Mouse (Mus musculus): ENCODE measurements around the gene Gm45716. TPM values are rescaled to one million over a fixed set of nuclear protein-coding genes. Genes with fewer than 3 reads are reported as not detected.

Gene Gm45716
- total RNA-seq (2021): 1 to 10 TPM; 2.6 to 5.3 TPM
- long read RNA-seq, experiment 1, partial matches to known transcripts: 9 of 9 reads
- long read RNA-seq, experiment 1, other reads (novel, unspliced or antisense): 0 of 9 reads
- long read RNA-seq, experiment 2, partial matches to known transcripts: 8 of 8 reads
- long read RNA-seq, experiment 2, other reads (novel, unspliced or antisense): 0 of 8 reads

DNA sequence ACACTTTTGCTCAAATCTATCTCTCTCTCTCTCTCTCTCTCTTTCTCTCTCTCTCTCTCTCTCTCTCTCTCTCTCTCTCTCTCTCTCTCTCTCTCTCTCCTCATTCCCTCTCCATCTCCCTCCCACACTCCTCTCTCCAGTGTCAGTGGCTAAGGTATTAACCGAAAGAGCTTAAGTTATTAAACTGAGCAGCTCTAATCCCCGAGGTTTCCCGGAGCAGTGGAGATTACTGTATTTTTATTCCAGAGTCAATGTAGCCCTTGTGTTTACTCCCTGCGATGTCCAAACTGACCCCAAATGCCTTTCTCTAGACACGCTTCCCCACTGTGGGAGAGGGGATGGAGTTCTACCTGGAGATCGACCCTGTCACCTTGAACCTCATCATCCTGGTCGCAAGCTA is at the start of gene Gm45716:
Gene Gm45716 (plus strand): TSS at position 243 of the 400 bp plus-strand sequence.
- DNase-seq: no peak

DNA sequence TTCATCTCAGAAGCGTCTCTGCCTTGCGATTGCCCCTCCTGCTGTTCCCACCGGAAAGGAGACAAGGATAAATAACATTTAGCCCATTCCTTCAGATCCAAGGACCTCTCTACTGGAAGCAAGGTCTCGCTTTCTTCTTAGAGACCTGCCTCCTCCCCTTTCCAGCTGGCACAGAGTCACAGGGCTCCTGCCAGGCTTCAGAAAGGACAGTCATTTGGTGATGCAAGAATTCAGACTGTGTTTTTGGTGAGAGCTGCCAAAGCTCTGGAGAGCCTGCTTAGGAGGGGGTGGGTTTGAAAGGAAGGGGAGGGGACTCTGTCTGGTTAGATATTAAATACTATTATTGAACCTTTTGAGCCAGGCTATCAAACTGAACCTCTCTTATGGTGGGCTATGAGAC is 45.1 kb upstream of the Gm45716 start:
- DNase-seq: peak; percentile 79 to 84

DNA sequence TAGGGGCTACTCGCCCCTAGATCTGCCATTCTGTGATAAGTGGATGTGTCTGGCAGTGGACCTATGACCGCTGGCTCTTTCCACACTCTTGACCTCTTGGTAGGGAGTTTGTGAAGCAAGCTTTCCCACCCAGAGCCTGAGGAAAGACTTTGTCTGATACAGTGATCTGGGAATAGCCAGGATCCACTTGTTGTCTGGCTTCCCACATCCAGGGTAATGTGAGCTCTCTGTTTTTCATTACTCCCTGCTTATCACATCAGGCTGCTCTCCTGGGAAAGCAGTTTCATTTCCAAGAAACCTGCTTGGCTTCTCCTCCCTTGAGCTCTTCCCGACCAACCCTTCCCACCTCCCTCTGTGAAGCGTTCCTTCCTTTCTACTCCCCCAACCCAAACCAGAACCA is 44.5 kb upstream of the Gm45716 start:
- DNase-seq: no peak

DNA sequence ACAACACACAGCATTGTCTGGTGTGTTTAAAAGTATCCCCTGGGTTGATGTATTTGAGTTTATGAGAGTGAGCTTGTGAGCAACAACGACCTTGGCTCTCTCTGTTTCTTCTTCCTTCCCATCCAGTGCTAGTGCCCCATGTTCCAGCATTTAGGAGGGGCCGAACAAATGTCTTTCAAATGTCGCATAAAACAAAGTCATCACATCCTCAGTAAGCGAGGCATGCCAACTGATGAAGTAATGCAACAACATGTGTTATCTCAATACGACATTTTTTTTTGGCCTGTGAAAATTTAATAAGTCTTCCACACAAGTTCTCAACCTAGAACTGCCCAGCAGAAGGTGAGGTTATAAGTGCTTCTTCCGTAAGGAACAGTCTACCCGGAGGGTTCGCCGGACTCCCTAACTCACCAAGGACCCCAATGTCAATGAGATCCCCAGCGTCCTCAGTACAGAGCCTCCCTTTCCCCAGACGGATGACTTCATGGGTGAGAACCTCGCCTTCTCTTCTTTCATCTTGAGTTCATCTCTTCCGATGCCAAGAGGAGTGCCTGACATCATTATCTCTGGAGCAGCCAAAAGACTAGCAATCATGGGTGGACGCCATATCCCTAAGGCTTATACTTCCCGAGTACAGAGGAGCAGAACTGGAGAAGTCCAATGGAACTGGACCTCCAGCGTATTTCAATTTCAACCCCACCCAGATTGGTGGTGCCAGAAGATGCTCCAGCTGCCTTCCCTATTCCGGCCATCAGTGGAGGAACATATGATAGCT is 41.2 kb upstream of the Gm45716 start:
- DNase-seq: no peak

DNA sequence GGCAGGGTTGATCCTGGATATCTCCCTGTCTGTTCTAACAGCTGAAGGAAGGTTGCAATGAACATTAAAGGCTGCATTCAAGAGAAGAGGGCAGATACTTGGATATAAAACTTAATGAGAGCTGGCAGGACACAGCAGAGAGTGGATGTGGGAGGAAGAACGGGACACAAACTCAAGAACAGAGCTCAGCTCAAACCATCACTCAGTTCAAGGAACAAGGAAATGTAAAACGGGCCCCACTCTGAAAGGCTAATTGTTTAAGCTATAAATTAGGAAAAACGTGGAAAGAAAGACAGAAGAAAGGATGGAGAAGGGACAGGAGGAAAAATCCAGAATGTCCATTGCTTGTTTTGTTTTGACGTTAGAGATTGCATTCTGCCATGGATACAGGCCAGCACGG is 32.4 kb upstream of the Gm45716 start:
- no peak for DNase-seq

DNA sequence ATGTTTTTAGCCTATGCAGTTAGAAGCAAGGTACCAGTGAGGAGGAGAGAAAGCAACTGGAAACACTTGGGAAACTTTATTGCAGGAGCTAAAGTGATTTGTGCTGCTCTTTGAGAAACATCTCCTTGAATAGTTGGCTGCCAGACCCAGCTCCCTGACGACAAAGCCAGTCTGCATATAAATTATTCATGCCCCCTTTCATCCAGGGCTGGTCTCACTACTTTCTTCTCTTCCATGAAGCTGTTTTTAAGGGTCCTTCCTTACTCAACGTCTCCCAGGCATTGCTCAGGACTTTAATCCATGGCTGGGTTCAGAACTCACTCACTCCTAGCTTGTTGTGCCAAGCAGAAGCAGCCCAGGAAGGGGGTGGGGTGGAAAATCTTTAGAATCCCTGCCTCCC is 32.0 kb upstream of the Gm45716 start:
- DNase-seq: no peak

DNA sequence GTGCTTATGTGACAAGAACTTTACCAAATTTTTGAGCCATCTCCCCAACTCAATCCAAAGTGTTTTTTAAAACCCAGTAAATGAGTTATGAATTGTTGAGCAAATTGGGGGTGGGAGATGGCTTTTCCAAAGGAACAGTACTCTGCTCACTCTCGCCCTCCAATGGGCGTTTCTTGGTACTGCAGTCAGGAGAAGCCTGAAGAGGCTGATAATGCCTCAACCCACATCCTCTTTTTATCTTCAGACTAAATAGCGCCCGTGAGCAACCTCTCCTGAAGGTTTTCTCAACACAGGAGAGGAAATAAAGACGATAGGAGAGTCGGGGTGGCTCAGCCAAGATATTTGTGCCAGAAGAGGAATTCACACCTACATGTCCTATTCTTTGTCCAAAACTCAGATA is 19.7 kb upstream of the Gm45716 start:
- peak in 1 of 2 experiments; percentile 36 for DNase-seq

DNA sequence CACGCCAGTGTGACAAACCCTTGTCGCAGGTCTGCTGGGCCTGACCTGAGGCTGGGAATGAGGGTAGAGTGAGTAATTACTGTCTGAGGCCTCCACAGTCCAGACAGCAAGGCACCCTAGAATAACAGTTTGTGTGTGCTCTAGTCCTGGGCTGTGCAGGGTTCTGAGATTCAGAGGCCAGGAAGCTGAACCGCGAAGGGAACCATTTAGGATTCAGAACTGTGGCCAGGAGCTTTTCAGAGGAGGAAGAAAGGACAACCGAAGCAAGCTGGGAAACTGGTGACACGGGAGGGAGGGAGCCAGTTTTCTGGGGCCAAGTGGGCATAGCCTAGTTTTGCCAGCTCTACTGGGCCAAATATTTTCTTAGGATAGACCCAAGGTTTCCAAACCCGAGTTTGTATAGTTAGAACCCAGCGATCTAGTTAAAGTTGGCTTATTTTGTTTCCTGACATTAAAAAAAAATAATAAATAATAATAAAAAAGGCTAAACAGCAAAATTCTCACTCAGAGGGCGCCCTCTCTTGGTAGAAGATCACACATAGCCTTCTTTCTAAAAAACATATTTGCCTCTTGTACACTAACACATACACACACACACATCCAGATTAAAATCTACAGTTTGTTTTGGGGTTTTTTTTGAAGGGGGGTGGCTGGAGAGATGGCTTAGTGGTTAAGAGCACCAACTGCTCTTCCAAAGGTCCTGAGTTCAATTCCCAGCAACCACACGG is 19.0 kb upstream of the Gm45716 start:
- DNase-seq: peak in 1 of 2 experiments; percentile 15

DNA sequence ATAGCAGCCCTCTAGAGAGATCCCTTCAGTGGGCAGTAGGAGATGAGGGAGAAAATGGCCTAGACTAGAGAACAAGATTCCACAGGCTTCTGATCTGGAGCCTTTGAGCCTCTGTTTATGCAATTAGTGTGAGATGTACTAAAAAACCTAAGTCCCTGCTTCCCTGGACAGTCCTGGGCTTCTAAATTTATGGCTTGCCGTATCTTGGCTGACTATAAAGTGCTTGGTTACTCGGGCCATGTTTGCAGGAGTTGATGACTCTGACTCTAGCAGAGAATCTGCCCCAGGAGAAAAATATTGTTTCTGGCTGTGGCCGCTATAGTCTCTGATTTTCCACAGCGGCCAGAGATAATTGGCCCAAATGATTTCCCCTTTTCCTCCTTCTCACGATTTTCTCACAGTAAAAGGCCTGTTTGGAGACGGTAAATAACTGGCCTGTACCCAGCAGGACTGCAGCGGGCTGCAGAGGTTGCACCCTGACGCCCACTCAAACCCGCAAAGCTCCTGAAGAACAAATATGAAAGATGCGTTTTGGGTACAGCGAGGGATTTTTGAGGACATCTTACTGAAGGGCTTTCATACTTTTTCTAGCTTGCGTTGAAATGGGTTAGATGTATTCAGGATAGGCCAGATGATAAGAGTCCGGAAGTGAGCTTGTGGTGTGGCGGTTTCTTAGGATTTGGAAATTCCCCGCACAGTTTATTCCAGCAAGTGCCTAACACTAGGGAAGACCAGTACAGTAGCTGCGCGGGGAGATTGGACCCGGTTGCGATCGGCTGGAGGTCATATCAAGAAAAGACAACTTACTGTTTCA is 18.1 kb upstream of the Gm45716 start:
- DNase-seq: no peak

DNA sequence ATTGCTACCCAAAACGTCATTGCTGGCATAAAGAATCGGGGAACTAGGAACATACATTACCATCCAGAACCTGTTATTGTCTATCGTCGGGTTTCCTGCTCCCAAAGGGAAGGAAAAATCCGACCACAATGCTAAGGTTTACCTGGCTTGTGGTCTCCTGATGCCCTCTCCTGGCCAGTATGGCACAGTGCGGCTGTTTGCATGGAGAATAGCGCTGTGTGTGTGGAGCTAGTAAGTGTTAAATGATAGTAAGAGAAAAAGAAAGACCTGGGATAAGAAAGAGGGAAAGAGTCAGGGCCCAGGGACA is 17.5 kb upstream of the Gm45716 start:
- peak; percentile 54 to 55 for DNase-seq

DNA sequence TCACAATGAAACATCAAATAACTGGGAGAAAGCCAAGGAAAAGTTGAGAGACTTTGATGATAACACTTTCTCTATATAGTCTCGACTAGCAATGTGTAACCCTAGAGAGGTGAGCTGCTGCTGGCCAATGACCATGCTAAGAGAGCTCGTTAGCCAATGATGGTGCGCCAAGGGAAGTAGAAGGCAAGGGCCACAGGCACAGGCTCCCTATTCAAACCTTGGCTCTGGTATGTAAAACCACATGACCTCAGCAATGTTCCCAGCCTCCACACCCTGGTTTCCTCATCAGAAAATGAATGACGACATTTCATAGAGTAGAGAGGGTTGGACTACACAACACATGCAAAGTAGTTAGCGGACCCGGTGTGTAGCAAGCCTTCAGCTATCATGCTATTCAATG is 15.2 kb upstream of the Gm45716 start:
- DNase-seq: no peak

DNA sequence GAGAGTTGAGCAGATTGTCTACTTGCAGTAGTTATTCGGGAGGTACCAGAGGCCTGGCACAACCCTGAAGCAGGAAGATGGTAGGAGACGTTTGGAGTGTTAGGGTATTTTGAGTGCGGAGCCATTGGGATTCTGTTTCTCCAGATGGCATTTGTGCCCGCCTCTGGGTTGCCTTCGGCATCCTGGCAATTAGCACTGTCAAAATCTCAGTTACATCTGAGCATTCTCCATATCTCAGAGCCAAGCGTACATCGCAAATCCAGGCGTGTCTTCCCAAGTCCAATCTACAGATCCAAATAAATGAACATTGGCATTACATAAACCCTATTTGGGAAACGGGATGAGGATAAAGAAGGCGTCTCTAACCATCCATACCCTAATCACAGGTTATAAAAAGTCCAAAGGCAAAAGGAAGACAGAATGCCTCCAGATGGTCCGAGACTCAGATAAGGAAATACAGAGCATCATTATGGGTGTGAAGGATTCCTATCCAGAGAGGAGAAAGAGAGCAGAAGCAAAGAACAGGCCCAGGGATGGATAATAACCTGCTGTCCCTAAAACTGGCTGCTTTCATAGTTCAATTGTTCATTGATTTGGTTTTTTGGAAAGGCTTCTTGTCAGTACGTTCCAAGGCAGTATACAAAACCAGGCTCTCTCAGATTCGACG is 11.7 kb upstream of the Gm45716 start:
- no peak for DNase-seq

DNA sequence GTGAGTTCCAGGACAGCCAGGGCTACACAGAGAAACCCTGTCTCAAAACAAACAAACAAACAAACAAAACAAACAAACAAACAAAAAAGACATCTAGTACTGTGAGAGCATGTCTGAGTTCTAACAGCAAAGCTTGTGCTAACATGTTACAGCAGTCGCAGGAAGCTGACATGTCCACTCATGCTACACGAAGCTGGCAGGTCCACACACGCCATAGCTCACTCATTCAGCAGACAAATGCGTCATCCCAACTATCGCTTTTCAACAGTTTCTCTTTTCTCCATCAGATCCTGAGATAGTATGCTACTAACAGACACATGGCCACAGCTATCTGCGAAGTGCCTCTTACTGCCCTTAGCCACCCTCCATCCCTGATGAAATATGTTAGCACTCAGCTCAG is 10.1 kb upstream of the Gm45716 start:
- no peak for DNase-seq

DNA sequence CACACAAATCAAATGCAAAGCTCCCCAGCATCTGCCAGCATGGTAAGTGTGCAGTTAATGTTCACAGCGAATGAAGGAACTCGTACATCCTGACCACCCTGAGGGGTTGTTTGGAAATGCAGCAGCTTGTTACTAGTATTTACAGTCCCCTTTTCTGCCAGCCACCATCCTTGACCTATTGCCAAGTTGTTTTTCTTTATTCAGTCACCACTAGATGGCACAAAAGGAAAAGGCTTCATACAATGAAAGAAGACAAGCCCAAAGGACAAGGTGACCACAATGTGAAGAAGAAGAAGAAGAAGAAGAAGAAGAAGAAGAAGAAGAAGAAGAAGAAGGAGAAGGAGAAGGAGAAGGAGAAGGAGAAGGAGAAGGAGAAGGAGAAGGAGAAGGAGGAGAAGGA is 4.1 kb upstream of the Gm45716 start:
- no peak for DNase-seq

DNA sequence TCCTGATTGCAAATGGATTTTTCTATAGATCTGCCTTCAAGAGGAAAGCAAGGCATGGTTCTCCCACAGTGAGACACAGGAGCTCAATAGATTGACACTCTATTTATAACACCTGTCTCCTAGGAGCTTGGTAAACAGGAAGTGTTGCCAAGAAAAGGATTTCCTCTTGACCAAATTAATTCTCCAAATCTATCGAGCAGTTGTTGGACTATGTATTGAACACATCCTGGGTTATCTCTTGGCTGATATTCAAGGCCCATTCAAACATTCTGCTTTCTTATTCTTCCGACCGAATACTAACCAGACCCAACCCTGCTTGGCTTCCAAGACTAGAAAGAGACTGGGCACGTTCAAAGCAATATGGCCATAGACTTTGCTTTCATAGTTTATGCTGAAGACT is 2.7 kb upstream of the Gm45716 start:
- no peak for DNase-seq

DNA sequence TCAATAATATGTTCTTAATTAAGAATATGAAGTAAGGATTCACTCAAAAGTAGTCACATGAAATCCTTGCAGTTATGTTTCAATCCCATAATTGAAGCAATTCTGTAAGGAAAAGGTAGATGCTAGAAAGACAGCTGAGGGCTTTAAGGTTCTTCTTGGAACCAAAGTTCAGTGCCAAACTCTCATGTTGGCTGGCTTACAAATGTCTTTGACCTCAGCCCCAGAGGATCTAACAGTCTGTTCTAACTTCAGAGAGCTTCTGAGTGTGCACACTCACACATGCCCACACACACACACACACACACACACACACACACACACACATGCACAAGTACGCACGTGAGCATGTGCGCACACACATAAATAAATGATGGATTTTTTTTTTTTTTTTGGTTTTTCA is 2.7 kb downstream of the Gm45716 start:
- peak in 1 of 2 experiments; percentile 23 for DNase-seq

DNA sequence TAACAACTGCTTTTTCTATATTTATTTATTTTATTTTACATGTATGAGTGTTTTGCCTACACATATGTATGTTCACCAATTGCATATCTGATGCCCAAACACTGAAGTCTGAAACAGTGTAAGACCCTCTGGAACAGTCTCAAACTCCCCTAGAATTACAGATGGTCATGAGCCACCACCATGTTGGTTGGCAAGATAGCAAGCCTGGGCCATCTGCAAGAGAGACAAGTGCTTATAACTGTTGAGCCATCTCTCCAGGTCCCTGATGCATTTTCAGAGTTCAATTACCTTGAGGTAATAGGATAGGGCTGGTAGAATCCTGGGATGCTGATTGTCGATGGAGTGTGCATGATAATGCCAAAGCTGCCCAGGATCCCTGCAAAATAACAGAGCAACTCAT is 7.5 kb downstream of the Gm45716 start:
- DNase-seq: no peak

DNA sequence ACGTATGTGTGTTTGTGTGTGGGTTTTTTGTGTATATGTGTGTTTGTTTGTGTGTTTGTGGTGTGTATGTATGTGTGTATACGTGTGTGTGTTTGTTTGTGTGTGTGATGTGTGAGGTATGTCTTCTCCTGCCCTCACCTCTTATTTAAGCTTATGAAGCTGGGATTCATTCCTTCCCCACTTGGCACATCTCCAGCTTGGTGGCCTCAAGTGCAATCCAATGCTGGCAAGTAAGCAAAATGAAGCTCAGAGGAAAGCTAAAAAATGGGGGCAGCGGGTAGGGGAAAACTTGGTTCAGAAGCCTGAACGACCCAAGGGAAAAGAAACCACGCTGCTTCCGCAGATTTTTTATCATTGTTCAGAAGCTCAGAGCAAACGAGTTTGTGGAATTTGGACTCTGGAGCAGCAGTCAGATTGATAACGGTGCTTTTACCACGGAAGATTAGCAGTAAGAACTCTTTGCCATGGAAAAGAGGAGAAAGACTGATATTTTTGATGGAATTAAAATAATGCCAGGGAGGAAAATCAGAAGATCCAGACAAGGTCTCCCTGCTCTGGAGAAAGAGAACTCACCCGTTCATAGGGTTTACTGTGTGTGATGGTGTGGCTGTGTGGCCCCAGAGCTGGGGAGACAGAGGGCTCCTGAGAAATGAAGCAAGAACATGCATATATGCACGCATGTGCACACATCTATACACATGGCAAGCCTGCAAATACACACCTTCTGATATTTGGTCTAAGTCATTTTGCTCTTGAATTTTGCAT is 8.5 kb downstream of the Gm45716 start:
- peak; percentile 17 to 46 for DNase-seq

DNA sequence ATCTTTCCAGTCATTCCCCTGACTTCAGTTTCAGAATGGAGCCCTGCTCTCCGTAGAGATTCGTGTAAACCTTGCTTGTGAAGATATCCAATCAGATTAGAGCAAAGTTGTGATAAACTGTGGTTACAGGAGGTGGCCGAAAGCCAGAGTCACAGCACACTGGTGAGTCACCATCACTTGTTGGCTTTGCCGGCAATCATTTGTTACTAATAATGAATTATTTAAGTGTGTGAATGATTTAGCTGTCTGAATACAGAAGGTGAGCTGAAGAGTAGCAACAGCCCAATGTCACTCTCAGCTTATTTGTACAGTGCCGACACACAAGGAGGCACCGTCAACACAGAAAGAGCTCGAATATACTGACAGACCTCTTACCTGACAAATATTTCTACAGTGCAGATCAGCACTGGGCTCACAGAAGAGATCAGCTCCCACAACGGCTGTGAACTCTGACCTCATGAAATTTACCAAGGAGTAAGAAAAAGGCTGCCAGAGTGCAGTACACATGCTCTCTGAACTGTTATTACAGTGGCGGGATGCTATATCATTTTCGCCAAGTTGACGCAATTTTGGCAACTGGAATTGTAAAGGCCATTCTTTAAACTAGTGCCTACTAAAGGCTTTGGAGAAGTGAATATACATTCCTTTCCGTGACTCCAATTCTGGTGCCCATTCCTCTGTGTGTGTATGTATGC is 9.2 kb downstream of the Gm45716 start:
- peak; percentile 30 to 39 for DNase-seq

DNA sequence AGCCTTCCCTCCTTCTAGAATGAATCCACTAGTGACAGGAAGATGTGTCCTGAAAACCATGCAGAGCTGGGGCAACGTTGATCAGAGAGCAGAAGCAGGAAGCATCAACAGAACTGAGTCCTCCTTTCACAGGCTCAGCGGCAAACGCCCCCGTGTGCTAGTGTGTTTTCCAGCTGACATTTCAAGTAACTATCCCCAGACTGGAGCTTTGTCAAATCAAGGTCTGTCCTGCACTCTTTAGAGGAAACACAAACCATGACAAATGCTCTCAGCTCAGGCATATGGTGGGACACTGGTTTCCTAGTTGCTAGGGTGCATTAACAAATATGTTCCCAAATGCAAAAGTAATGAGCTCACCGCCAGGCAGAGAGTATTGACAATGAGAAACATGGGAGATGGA is 10.6 kb downstream of the Gm45716 start:
- DNase-seq: no peak

DNA sequence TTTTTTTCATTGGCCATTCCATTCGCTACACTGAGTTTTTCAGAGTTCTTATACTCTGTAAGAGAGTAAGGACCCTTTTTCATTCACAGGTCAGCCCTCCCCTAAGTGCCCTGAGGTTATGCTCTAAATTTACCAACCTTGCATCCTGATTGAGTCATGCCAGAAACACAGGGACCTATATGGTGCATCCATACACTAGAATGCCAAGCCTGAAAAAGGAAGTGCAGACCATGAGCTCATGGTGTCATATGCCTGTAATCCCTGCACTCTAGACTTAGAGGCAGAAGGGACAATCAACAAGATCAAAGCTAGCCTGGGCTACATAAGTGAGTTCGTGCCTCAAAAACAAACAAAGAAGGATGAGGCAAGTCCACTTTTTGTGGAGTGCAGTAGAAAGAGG is 13.3 kb downstream of the Gm45716 start:
- no peak for DNase-seq
